Mouse (Mus musculus) bone marrow macrophage, adult 2 months (primary cell): ENCODE data around the gene Ube2g2.

Experiments
- CTCF ChIP-seq: IDR thresholded peaks from 2 replicates; pipeline ENCODE4 v1.5.1; 2012; ENCODE audit warnings: low read depth, mild to moderate bottlenecking, low read length, moderate library complexity
- POLR2A ChIP-seq: IDR thresholded peaks from 2 replicates; pipeline ENCODE4 v1.6.1; 2012; ENCODE audit warnings: mild to moderate bottlenecking, low read depth, low read length, borderline replicate concordance

DNA sequence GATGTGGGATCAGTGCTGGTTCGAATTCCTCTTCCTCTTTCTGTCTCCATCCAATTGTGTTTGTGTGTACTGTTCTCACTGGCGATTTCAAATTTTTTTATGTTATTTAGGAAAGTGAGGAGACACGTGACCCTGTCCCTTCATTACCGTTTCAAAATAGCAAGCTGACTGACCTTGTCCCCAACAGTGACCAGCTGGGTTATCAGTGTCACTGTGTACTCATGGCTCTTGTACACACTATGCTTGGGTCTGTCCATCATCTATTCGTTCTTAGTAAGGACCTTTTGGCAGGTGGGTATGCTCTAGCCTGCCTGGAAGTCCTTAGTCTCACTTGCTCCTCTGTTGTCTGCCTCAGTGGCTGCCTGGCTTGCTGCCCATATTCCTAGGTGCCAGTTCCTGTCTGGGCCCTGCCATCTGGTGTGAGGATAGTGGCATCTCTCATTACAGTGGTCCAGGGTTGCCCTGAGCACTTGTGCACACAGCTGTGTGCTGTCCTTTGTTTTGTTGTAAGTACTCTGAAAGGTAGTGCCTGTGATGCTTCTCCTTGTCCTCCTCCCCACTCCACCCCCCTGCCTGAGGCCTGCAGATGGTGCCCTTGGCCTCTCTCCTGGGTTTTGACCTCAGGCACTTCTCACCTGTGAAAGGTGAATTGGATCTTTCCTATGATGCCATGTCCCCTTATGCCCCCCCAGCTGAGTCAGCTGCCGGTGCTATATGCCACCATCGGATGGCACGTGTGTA lies 11.7 kb upstream of the Ube2g2 start:
- TF ChIP-seq POLR2A (no peak), CTCF (no peak)
